Mouse (Mus musculus): ENCODE data around the gene Patl2.

The Patl2 gene

GRCm38 (mm10) chr2:122171292-122171691 lies 14.7 kb downstream of the Patl2 start:
- no peak for DNase-seq (ENCODE audit: low spot score)

- DNase-seq (ENCODE audit: low spot score): no peak
Measured at GRCm38 (mm10) chr2:122164293-122164692, 21.7 kb downstream of the Patl2 start.

GRCm38 (mm10) chr2:122163430-122164195 lies 22.4 kb downstream of the Patl2 start:
- DNase-seq (ENCODE audit: low spot score): no peak

GRCm38 (mm10) chr2:122162529-122162928 lies 23.5 kb downstream of the Patl2 start:
- DNase-seq (ENCODE audit: low spot score): no peak

DNA sequence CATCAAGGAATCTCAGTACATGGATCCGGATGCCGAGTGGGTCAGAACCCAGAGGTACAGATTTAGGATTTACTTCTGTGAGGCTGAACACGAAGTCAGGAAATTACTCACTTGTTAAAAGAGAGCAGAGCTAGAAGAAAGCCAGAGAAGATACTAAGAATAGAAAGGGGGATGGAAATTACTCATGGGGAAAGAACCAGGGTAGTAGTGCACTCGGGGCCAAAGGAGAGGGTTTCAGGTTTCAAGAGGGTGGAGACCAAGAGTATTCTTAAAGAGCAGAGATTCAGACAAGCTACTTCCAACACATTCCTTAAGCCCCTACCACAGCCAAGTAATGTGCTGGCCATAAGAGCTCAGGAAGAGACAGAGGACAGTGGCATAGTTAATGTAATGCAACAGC lies 24.4 kb downstream of the Patl2 start:
- DNase-seq (ENCODE audit: low spot score): no peak

GRCm38 (mm10) chr2:122160680-122161079 lies 25.3 kb downstream of the Patl2 start, which contains the start of gene Trim69:
Trim69 (plus strand) TSS chr2:122160700.
- peak; percentile 62 for DNase-seq (ENCODE audit: low spot score)

DNA sequence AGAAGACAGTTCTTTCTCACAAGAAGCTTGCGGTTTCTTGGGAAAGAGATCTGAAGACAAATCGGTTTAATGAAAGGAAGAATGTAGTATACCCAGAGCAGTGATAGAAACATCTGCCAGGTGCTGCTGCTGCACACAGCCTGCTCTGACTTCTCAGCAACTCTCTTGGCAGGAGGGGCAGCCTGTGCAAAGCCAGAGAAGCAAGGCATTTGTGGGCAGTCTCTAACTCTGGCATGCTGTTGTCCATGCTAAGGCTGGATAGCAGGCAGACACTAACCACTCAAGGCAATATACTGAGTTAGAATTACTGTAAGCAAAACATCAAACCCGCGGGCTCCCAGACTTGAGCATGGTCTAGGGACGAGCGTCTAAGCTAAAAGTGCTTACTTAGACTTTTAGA lies 26.3 kb downstream of the Patl2 start:
- DNase-seq (ENCODE audit: low spot score): no peak

DNA sequence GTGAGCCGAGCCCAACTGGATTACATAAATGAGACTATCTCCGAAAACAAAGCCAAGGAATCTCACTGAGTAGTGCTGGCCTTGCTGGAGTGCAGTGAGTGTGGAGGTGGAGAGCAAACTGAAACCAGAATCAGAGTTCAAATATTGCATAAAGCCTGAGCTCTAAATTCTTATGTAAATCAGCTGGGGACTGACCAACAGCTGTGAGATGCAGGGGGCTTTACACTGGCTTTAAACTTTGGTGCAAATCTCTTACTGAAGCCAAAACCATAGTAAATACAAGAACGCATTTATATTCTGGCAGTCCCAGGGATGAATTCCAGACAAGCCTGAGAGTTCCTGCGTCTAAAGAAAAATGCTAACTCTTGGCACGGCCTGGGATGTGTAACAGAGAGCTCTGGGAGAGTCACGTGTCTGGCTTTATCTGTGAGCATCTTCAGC lies 27.6 kb downstream of the Patl2 start:
- DNase-seq (ENCODE audit: low spot score): peak; percentile 78

GRCm38 (mm10) chr2:122157561-122157960 lies 28.4 kb downstream of the Patl2 start:
- DNase-seq (ENCODE audit: low spot score): no peak

DNA sequence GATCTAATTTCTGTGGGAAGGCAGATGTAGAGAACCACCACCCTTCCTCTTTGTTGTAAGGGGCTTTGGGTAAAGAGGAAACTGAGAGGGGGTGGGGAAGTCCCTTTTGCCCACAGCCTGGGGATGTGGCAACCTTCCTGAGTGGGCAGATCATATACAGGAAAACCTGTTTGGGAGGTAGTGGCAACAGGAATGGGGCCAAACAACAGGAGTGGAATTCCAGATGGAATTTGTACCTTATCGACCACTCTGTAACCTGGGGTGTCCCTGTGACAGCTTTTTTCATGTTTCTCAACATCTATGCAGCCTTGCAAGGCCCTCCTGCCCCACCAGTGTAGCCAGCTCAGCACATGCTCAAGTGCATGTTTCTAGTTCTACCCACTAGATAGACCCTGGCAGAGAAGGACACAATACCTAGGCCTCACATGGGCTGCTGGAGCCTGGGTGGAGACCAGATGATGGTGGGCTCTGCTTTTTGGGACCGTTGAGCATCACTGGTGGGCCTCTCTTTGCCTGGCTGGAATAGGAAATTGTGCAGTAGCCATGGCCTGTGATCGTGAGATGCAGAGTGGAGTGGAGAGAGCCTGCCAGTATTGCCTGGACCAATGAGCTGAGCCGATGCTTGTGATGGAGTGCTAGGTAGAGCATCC lies 29.8 kb downstream of the Patl2 start:
- no peak for DNase-seq (ENCODE audit: low spot score)

DNA sequence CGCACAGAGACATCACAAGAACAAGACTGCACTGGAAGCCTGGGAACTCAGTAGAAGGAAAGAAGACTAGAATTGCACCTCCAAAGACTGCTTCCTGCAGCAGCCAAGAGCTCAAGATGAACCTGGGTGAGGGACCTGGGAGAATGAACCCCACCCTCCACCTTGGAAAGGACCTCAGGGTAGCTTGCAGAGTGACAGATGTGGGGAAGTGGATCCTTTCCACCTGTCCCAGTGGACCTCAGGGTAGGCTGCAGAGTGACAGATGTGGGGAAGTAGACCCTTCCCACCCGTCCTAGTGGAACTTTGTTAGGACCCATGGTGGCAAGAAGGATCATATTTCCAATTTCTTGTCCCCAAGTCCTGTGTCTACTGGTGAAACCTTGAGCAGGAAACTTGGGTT lies 30.7 kb downstream of the Patl2 start:
- no peak for DNase-seq (ENCODE audit: low spot score)

DNA sequence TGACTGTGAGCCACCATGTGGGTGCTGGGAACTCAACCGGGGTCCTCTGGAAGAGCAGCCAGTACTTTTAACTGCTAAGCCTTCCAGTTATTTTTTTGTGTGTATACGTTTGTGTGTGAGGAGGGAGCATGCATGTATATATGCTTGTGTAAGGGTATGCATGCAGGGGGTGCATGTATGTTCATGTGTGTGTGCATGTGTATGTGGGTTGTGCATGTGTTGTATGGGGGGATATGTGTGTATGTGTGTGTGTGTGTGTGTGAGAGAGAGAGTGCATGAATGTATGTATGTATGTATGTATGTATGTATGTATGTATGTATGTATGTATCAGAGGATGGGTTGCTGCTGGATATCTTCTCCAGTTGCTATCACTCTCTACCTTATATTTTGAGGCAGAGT lies 31.5 kb downstream of the Patl2 start:
- no peak for DNase-seq (ENCODE audit: low spot score)

DNA sequence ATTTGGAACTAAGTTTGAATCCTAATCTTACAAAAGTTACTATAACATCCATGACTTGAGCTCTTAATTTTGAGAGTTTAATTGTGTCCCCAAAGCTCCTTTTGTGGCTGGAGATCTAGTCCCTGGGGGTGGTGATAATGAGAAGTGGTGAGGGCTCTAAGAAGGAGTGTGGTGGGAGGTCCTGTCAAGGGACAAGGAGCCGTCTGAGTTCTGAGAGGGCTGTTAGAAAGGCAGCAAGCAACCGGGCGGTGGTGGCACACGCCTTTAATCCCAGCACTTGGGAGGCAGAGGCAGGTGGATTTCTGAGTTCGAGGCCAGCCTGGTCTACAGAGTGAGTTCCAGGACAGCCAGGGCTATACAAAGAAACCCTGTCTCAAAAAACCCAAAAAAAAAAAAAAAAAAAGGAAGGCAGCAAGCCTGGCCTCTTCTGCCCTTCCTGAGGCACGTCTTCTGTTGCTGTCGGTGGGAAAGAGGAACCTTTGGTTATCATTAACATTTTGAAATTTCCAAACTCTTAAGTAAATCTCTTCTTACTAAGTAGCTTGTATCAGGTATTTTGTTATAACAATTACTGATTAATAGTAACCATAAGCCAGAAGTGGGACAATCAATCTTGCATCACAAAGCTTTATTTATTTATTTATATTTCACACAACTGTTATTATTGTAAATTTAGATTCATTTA lies 32.2 kb downstream of the Patl2 start:
- DNase-seq (ENCODE audit: low spot score): no peak

DNA sequence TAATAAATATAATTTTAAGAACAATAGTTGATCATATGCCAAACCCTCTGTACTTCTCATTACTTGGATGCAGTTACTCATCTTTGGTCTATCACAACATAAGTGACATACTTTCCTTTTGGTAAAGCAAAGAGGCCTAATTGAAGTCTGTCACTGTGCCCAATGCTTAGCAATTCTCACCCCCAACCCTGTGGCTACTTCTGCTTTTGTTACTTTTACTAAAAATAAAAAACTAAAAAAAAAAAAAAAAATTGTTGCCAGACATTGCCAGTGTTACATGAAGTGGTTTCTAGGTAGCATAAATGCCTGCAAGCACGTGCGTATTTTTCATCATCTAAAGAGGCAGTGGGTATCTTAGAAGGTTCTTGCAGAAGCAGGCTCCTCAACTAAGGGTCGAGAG lies 33.1 kb downstream of the Patl2 start:
- no peak for DNase-seq (ENCODE audit: low spot score)

DNA sequence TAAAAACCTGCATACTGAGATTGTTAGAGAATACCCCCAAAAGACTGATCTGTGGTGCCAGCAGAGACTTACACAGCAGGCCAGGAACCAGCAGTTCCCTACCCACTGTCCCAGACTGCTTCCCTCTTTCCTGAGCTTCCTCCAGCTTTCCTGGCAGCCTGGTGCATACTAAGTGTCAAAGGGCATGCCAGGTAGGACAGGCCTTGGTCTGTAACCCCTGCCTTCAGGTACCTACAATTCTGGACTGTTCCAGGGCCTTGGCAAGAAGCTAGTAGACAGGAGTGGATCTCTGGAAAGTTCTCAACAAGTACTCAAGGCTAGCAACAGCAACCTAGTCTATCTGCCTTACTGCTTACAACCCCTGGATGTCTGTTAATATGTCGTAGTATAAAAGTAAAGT lies 34.8 kb downstream of the Patl2 start:
- DNase-seq (ENCODE audit: low spot score): no peak

DNA sequence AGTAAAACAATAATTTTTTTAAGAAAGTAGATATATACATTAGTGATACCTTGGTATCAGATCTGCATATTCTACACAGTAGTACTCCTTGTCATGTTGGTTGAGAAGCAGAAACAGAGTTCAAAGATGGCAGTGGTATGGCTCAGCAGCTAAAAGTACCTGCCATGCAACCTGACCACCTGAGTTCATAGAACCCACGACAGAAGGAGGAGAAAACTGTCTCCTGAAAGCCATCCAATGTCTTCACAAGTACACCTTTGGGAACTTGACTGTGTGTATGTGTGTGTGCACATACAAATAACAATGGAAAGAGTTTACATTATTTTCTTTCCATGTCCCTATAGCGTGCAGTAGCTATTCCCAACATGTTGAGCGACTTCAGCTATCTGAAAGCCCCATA lies 36.3 kb downstream of the Patl2 start:
- no peak for DNase-seq (ENCODE audit: low spot score)

GRCm38 (mm10) chr2:122149316-122149715 lies 36.7 kb downstream of the Patl2 start:
- DNase-seq (ENCODE audit: low spot score): no peak

DNA sequence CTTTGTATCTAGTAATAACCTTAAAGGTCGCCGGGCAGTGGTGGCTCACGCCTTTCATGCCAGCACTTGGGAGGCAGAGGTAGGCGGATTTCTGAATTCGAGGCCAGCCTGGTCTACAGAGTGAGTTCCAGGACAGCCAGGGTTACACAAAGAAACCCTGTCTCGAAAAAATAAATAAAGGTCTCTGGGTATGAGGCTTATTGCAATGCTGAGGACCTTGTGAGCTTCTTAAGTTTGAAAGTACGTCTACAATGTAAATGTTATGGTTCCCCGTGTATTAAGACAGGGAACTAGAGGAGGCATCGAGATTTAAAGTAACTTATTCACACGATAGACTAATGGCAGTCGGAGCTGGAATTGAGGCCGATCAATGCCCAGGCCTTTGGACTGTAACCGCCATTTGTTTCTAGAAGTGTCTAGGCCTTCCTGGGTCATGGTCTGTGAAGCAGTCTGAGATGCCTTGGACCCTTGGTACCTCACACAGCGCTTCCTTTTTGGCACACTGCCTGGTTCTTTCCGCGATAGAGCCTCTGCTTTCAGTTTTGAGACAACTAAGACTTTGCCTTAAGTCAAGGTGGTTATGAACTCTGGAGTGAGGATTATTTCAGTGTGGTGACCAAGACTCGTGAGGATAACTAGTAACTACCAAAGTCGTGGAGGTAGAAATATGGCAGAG lies 37.6 kb downstream of the Patl2 start:
- DNase-seq (ENCODE audit: low spot score): no peak

DNA sequence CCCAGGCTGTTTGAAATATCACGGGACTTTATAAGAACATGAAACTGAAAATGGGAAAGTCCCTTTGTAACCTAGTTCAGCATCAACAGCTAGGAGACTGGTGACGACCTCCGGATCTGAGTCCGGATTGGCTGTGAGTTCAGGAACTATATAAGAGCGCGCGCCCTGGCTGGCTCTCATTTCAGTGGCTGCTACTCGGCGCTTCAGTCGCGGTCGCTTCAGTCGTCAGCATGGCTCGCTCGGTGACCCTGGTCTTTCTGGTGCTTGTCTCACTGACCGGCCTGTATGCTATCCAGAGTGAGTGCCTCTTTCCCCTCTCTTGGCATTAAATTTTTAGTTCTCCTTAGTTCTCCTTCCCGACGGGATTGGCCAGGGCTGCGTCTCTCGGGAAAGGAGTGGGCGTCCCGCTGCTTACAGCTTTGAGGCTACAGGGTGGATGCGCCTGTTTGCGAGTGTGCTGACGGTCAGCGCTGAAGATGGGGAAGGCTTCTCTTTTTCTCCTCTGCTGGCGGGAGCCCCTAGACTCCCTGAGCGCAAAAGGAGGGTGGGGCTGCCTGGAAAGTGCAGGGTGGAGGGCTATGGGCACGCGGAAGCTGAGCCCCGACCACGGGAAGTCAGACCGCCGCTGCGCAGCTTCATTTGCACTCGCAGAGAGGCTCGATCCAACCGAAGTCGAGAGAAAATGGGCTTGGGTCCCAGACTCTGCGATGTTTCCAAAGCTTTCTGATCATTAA lies 38.3 kb downstream of the Patl2 start, which contains the start of gene B2m:
B2m (plus strand) TSS at position 179 of the 734 bp plus-strand sequence.
- peak; percentile 90 for DNase-seq (ENCODE audit: low spot score)

DNA sequence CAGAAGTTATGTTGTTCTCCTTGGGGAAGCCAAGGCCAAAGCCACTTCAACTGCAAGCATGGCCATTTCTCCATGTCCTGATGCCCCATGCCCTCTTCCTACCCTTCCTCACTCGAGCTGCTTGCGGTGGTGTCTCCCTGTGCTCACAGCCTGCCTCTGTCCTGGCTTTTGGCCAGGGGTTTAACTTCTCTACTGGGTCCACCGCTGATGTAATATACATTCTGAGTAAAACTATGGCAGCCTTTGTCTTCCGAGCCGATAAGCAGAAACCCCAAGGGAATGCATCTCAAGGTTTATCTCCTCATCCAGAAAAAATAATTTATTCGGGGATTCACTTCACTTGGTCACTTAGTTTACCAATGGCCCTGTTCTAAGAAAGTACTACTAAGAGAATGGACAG lies 39.3 kb downstream of the Patl2 start:
- no peak for DNase-seq (ENCODE audit: low spot score)

DNA sequence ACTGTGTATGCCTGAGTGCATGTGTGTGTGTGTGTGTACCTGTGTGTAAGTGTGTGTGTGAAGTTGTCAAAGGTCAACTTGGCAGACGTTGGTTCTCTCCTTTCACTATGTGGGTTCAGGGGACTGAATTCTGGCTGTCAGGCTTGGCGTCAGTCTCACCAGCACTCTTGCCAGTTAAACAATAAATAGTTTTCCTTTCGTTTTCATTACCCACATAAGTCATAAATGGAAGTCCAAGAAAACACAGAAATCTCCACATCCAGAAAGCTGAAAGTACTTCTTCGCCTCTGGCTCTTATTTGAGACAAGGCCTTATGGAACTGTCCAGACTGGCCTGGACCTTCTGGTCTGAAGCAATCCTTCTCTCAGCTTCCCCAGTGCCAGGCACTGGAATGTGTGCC lies 40.2 kb downstream of the Patl2 start:
- DNase-seq (ENCODE audit: low spot score): no peak

- no peak for DNase-seq (ENCODE audit: low spot score)
Measured at GRCm38 (mm10) chr2:122143111-122143510, 42.9 kb downstream of the Patl2 start.

All from yolk sac, embryonic 10.5 days (tissue).